Mouse (Mus musculus): ENCODE data around the gene Sphk1.
A peak's percentile ranks its signal among the peaks of the same experiment; 100 is the strongest.

DNA sequence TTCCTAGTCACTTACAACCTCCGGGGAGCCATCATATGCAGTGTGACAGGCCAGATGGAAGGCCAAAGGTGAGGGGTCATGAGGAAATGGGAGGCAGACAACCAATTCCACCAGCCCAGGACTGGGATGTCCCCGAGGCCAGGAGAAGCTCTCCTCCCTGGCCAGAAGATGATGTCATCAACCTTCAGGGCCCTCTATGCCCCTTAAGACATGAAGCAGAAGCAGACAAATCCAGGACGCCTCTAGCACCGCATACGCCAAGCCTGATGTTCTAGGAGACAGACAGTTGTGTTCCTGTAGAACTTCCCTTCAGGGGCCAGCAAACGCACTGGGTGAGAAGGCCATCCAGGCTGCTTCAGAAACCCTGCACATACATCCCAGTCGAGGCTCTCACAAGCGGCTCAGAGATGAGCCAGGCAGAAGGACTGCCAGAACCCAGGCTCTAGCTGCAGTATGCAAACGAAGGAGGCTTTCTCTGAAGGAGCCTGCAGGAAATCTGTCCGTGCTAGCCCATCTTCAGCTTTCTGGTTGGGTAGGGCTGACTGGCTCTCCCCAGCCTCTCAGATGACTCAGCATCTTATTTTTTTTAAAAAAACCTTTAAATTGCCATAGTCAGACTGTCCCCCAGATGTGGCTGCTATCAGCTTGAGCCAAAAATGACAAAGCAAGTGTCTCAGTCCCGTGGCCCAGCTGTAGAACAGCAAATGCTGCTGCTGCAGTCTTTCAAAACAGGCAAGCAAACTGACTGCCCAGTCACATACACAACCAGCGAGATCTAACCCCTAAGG lies 42.2 kb downstream of the Sphk1 start:
- TF ChIP-seq EP300 (IDR thresholded peaks at IDR 0.05; ENCODE audit: low read depth in 1 of 2, low read length in 2 of 2) (peak; percentile 37 to 75; a peak in 2 of 4 replicates), CTCF (IDR thresholded peaks at IDR 0.05 in 2 of 3, conservative IDR thresholded peaks at IDR 0.05 in 1 of 3; ENCODE audit: control insufficient read depth in 1 of 3, insufficient read depth in 1 of 3, low read depth in 2 of 3, low read length in 3 of 3, poor library complexity in 1 of 3, severe bottlenecking in 1 of 3) (no peak), USF1 (IDR thresholded peaks at IDR 0.05; ENCODE audit: low read depth, low read length) (no peak), E2F4 (IDR thresholded peaks at IDR 0.05; ENCODE audit: borderline replicate concordance, low read depth, low read length) (no peak), POLR2A (IDR thresholded peaks at IDR 0.05; ENCODE audit: control insufficient read depth in 1 of 2, insufficient read depth in 1 of 2, low read depth in 1 of 2, low read length in 2 of 2, poor library complexity in 1 of 2) (no peak), MEF2A (IDR thresholded peaks at IDR 0.05; ENCODE audit: extremely low read depth, insufficient replicate concordance, low read depth, low read length, poor library complexity, severe bottlenecking) (no peak), MYC (IDR thresholded peaks at IDR 0.05; ENCODE audit: low read depth, low read length) (peak; percentile 57; the same call in 1 of the 2 replicates)
